Mouse (Mus musculus) embryonic facial prominence, embryonic 14.5 days (tissue): ENCODE measurements around the gene Slc35f3. TPM values are rescaled to one million over a fixed set of nuclear protein-coding genes. Genes with fewer than 3 reads are reported as not detected.

Experiments used
- ATAC-seq: fragments of 200-750 bp; cut with Nextera tagmentation; 2 replicates; pipeline ENCODE4 v1.8.0; 2017; ENCODE audit warnings: low read depth, moderate number of reproducible peaks, moderate TSS enrichment
- DNase-seq: peaks from one replicate; pipeline ENCODE4 v3.0.0-alpha.2; 2015; ENCODE audit warnings: low spot score
- H3K27ac ChIP-seq: fragments of 300-500 bp; sonication (generic); replicated peaks from 2 replicates; pipeline ENCODE4 v1.5.1; 2014; ENCODE audit warnings: low read depth, mild to moderate bottlenecking, low read length, moderate library complexity
- H3K27me3 ChIP-seq: fragments of 300-500 bp; sonication (generic); replicated peaks from 2 replicates; pipeline ENCODE4 v1.6.1; 2014; ENCODE audit warnings: low read length; ENCODE audit not compliant: control insufficient read depth, insufficient read depth
- H3K36me3 ChIP-seq: fragments of 300-500 bp; sonication (generic); 2 replicates; pipeline ENCODE4 v1.6.1; 2014; ENCODE audit warnings: low read length, mixed read lengths; ENCODE audit not compliant: control insufficient read depth, insufficient read depth
- H3K4me1 ChIP-seq: fragments of 300-500 bp; sonication (generic); 2 replicates; pipeline ENCODE4 v1.6.1; 2014; ENCODE audit warnings: antibody characterized with exemption, low read length; ENCODE audit not compliant: control insufficient read depth, insufficient read depth
- H3K4me2 ChIP-seq: fragments of 300-500 bp; sonication (generic); 2 replicates; pipeline ENCODE4 v1.6.1; 2014; ENCODE audit warnings: low read depth, mild to moderate bottlenecking, low read length, moderate library complexity, mixed read lengths
- H3K4me3 ChIP-seq: fragments of 300-500 bp; sonication (generic); 2 replicates; pipeline ENCODE4 v1.5.1; 2014; ENCODE audit warnings: low read depth, mild to moderate bottlenecking, low read length
- H3K9ac ChIP-seq: fragments of 300-500 bp; sonication (generic); 2 replicates; pipeline ENCODE4 v1.6.1; 2014; ENCODE audit warnings: low read depth, mild to moderate bottlenecking, low read length, moderate library complexity, mixed read lengths
- H3K9me3 ChIP-seq: fragments of 300-500 bp; sonication (generic); 2 replicates; pipeline ENCODE4 v1.6.1; 2016; ENCODE audit warnings: low read length; ENCODE audit not compliant: control insufficient read depth
- WGBS: fragments of 180-500 bp; shearing (Covaris S2); extraction: QIAGEN DNeasy Blood & Tissue Kit; methylation state at CpG from one replicate; pipeline ENCODE4 v1.1.7; 2014; 5-methylcytosine and 5-hydroxymethylcytosine counted together
- polyA plus RNA-seq: library from polyadenylated mRNA; unstranded; fragments of >200 nt; fragmentation: Nextera tagmentation; extraction: Ambion mirVana; gene quantifications from 2 replicates; pipeline ENCODE4 v1.2.1, GENCODE M21; 2014

The Slc35f3 gene
- polyA plus RNA-seq, 1 experiment from 2014 or later, result 1.2 TPM

GRCm38 (mm10) chr8:126272445-126272844 is 25.9 kb upstream of the Slc35f3 start:
- no peaks in the 10 kb centered on the region for H3K36me3 ChIP-seq
- WGBS, result 89% methylated on average over 2 of the region's 2 CpGs
- H3K9ac ChIP-seq, result no peak overlapping the region
- ATAC-seq, result no peak
- no peak overlapping the region for H3K4me2 ChIP-seq
- H3K9me3 ChIP-seq, result no peaks in the 10 kb centered on the region
- H3K27ac ChIP-seq, result no peak overlapping the region
- H3K4me3 ChIP-seq, result no peak overlapping the region
- no peaks in the 10 kb centered on the region for H3K27me3 ChIP-seq
- H3K4me1 ChIP-seq, result no peaks in the 10 kb centered on the region
- DNase-seq, result no peak

DNA sequence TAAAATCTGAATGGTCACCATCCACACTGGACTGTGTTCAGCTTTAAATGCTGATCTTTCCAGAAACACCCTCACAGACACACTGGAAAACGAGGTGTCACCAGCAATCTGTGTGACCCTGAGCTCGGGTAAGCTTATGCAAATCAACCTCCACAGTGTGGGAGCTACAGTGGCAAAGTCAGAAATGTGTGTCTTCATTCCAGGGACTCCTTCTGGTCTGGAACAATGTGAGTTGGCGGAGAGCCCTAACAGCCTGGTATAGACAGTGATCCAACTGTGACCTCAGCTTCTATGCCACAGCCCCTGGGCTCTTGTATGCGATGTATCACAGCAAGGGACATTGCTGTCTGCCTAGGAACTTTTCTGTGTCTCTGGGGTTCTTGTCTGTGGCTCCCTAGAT is 25.3 kb upstream of the Slc35f3 start:
- Histone ChIP-seq H3K36me3 (no peaks in the 10 kb centered on the region), H3K9me3 (no peaks in the 10 kb centered on the region), H3K9ac (no peak overlapping the region), H3K4me2 (no peak overlapping the region), H3K4me1 (no peaks in the 10 kb centered on the region), H3K4me3 (no peak overlapping the region), H3K27me3 (no peaks in the 10 kb centered on the region), H3K27ac (no peak overlapping the region)
- ATAC-seq (no peak), DNase-seq (no peak)
- 58% methylated on average over 4 of the region's 4 CpGs for WGBS

- Histone ChIP-seq H3K27me3 (no peaks in the 10 kb centered on the region), H3K27ac (no peak overlapping the region), H3K9me3 (no peaks in the 10 kb centered on the region), H3K4me1 (no peaks in the 10 kb centered on the region), H3K4me2 (no peak overlapping the region), H3K9ac (no peak overlapping the region), H3K4me3 (no peak overlapping the region), H3K36me3 (no peaks in the 10 kb centered on the region)
- no peak for DNase-seq
- ATAC-seq, result no peak
- WGBS, result 59% methylated on average over 4 of the region's 4 CpGs
Measured at GRCm38 (mm10) chr8:126274866-126275360, 23.4 kb upstream of the Slc35f3 start.

- Histone ChIP-seq H3K27me3 (no peaks in the 10 kb centered on the region), H3K4me2 (no peak overlapping the region), H3K4me3 (no peak overlapping the region), H3K36me3 (no peaks in the 10 kb centered on the region), H3K27ac (no peak overlapping the region), H3K9ac (no peak overlapping the region), H3K4me1 (no peaks in the 10 kb centered on the region), H3K9me3 (no peaks in the 10 kb centered on the region)
- WGBS, result 82% methylated on average over 4 of the region's 4 CpGs
- ATAC-seq (no peak), DNase-seq (no peak)
Measured at GRCm38 (mm10) chr8:126275886-126276285, 22.5 kb upstream of the Slc35f3 start.

GRCm38 (mm10) chr8:126291951-126292350 is 6.4 kb upstream of the Slc35f3 start:
- 79% methylated on average over 10 of the region's 10 CpGs for WGBS
- Histone ChIP-seq H3K4me1 (no peaks in the 10 kb centered on the region), H3K4me3 (no peak overlapping the region), H3K9me3 (no peaks in the 10 kb centered on the region), H3K36me3 (no peaks in the 10 kb centered on the region), H3K9ac (no peak overlapping the region), H3K4me2 (no peak overlapping the region), H3K27ac (no peak overlapping the region), H3K27me3 (no peaks in the 10 kb centered on the region)
- DNase-seq, result no peak
- no peak for ATAC-seq

- Histone ChIP-seq H3K4me3 (no peak overlapping the region), H3K9ac (no peak overlapping the region), H3K4me2 (no peak overlapping the region), H3K27ac (no peak overlapping the region), H3K9me3 (no peaks in the 10 kb centered on the region), H3K27me3 (peaks cover 26% of the 10 kb centered on the region), H3K4me1 (no peaks in the 10 kb centered on the region), H3K36me3 (no peaks in the 10 kb centered on the region)
- ATAC-seq, result no peak
- DNase-seq, result peak; percentile 59
- WGBS, result 32% methylated on average over 1 of the region's 1 CpGs
Measured at GRCm38 (mm10) chr8:126297284-126297845, 993 bp upstream of the Slc35f3 start.

- H3K4me2 ChIP-seq, result no peak overlapping the region
- no peaks in the 10 kb centered on the region for H3K4me1 ChIP-seq
- H3K27me3 ChIP-seq, result peaks cover 26% of the 10 kb centered on the region
- no peak overlapping the region for H3K27ac ChIP-seq
- no peaks in the 10 kb centered on the region for H3K9me3 ChIP-seq
- H3K36me3 ChIP-seq, result no peaks in the 10 kb centered on the region
- no peak overlapping the region for H3K9ac ChIP-seq
- 13% methylated on average over 7 of the region's 7 CpGs for WGBS
- H3K4me3 ChIP-seq, result no peak overlapping the region
- no peak for DNase-seq
- no peak for ATAC-seq
Measured at GRCm38 (mm10) chr8:126299333-126299732, 975 bp downstream of the Slc35f3 start.

GRCm38 (mm10) chr8:126300350-126300749 is 2.0 kb downstream of the Slc35f3 start:
- Histone ChIP-seq H3K9ac (no peak overlapping the region), H3K36me3 (no peaks in the 10 kb centered on the region), H3K4me3 (no peak overlapping the region), H3K4me2 (no peak overlapping the region), H3K27me3 (peaks cover 26% of the 10 kb centered on the region), H3K27ac (no peak overlapping the region), H3K9me3 (no peaks in the 10 kb centered on the region), H3K4me1 (no peaks in the 10 kb centered on the region)
- WGBS, result 82% methylated on average over 5 of the region's 5 CpGs
- no peak for ATAC-seq
- no peak for DNase-seq

GRCm38 (mm10) chr8:126301580-126301979 is 3.2 kb downstream of the Slc35f3 start:
- no peaks in the 10 kb centered on the region for H3K36me3 ChIP-seq
- no peak overlapping the region for H3K4me2 ChIP-seq
- no peak for ATAC-seq
- no peaks in the 10 kb centered on the region for H3K4me1 ChIP-seq
- no peak overlapping the region for H3K4me3 ChIP-seq
- DNase-seq, result no peak
- 80% methylated on average over 6 of the region's 6 CpGs for WGBS
- H3K9ac ChIP-seq, result no peak overlapping the region
- H3K27ac ChIP-seq, result no peak overlapping the region
- no peaks in the 10 kb centered on the region for H3K9me3 ChIP-seq
- H3K27me3 ChIP-seq, result peaks cover 26% of the 10 kb centered on the region
